Comparison of ENCODE assay signal across 32 mouse cellular contexts in the genomic region with DNA sequence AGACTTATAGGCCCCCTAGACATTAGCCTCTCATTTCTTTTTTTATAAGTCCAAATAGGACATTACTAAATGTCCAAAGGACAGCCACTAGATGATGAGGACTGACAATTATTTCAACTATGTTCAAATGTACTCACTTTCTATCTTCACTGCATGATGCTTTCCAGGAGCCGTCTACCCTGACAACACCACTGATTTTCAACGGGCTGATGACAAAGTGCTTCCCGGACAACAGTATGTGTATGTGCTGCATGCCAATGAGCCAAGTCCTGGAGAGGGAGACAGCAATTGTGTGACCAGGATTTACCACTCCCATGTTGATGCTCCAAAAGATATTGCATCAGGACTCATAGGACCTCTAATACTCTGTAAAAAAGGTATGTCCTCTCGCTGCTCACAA.
"Had no signal": no experiment of that assay in that cellular context is flagged by ENCODE, and none has a peak within 500 bp of the region (broad histone marks: within the 10 kb centered on the region; RNA-seq: fewer than 3 reads in every experiment).

No protein-coding gene starts in this region.

- H3K36me3 ChIP-seq: limb, embryonic 10.5 days; limb, embryonic 12.5 days; limb, embryonic 13.5 days; limb, embryonic 15.5 days; liver, embryonic 12.5 days; liver, embryonic 13.5 days; liver, embryonic 15.5 days; lung, embryonic 15.5 days; midbrain, embryonic 10.5 days; midbrain, embryonic 12.5 days; midbrain, embryonic 13.5 days; midbrain, embryonic 15.5 days; neural tube, embryonic 12.5 days had no signal

- ATAC-seq: liver, embryonic 12.5 days; lung, postnatal 0 days; midbrain, embryonic 13.5 days; midbrain, embryonic 15.5 days; midbrain, embryonic 16.5 days had no signal

- H3K4me2 ChIP-seq: limb, embryonic 12.5 days; limb, embryonic 13.5 days; limb, embryonic 15.5 days; liver, embryonic 11.5 days; liver, embryonic 12.5 days; liver, embryonic 13.5 days; liver, embryonic 15.5 days; lung, embryonic 14.5 days; lung, embryonic 15.5 days; midbrain, embryonic 11.5 days; midbrain, embryonic 12.5 days; midbrain, embryonic 13.5 days; midbrain, embryonic 15.5 days; neural tube, embryonic 12.5 days had no signal

- H3K27ac ChIP-seq: limb, embryonic 10.5 days; limb, embryonic 12.5 days; limb, embryonic 13.5 days; limb, embryonic 15.5 days; liver, embryonic 12.5 days; liver, embryonic 13.5 days; liver, embryonic 14.5 days; liver, embryonic 15.5 days; lung, embryonic 15.5 days; macrophage; midbrain, embryonic 10.5 days; midbrain, embryonic 12.5 days; midbrain, embryonic 13.5 days; midbrain, embryonic 15.5 days; neural tube, embryonic 12.5 days had no signal

- H3K4me3 ChIP-seq: limb, embryonic 10.5 days; limb, embryonic 12.5 days; limb, embryonic 13.5 days; limb, embryonic 15.5 days; liver, embryonic 12.5 days; liver, embryonic 13.5 days; liver, embryonic 15.5 days; lung, embryonic 15.5 days; megakaryocyte, embryonic 14.5 days; midbrain, embryonic 10.5 days; midbrain, embryonic 12.5 days; midbrain, embryonic 13.5 days; midbrain, embryonic 15.5 days; myocyte; neural tube, embryonic 12.5 days had no signal

- H3K9me3 ChIP-seq: limb, embryonic 10.5 days; limb, embryonic 12.5 days; limb, embryonic 13.5 days; limb, embryonic 15.5 days; liver, embryonic 12.5 days; liver, embryonic 13.5 days; liver, embryonic 15.5 days; lung, embryonic 15.5 days; megakaryocyte, embryonic 14.5 days; midbrain, embryonic 10.5 days; midbrain, embryonic 12.5 days; midbrain, embryonic 13.5 days; midbrain, embryonic 15.5 days; neural tube, embryonic 12.5 days had no signal

- H3K9ac ChIP-seq: limb, embryonic 12.5 days; limb, embryonic 13.5 days; limb, embryonic 15.5 days; liver, embryonic 12.5 days; liver, embryonic 13.5 days; liver, embryonic 14.5 days; liver, embryonic 15.5 days; liver, postnatal 0 days; lung, embryonic 14.5 days; lung, embryonic 15.5 days; midbrain, embryonic 12.5 days; midbrain, embryonic 13.5 days; midbrain, embryonic 15.5 days; neural tube, embryonic 12.5 days had no signal

- H3K4me1 ChIP-seq: limb, embryonic 10.5 days; limb, embryonic 12.5 days; limb, embryonic 13.5 days; limb, embryonic 15.5 days; liver, embryonic 12.5 days; liver, embryonic 13.5 days; lung, embryonic 15.5 days; megakaryocyte, embryonic 14.5 days; midbrain, embryonic 10.5 days; midbrain, embryonic 12.5 days; midbrain, embryonic 13.5 days; midbrain, embryonic 15.5 days; neural tube, embryonic 12.5 days had no signal

- H3K27me3 ChIP-seq: limb, embryonic 12.5 days; limb, embryonic 13.5 days; limb, embryonic 15.5 days; liver, embryonic 12.5 days; liver, embryonic 13.5 days; liver, embryonic 15.5 days; lung, embryonic 15.5 days; megakaryocyte, embryonic 14.5 days; midbrain, embryonic 12.5 days; midbrain, embryonic 13.5 days; midbrain, embryonic 15.5 days; neural tube, embryonic 12.5 days had no signal

- DNase-seq: left cerebral cortex, postnatal 4 days; liver; liver, embryonic 13.5 days; liver, postnatal 0 days; lung, adult 18-20 months; lung, adult 2 months; lung, embryonic 14.5 days; lung, postnatal 10 days; lung, postnatal 14 days; lung, postnatal 36 days; lung, postnatal 4 days; midbrain, embryonic 14.5 days had no signal
